Mouse (Mus musculus): ENCODE results near the gene Cd34.

DNA sequence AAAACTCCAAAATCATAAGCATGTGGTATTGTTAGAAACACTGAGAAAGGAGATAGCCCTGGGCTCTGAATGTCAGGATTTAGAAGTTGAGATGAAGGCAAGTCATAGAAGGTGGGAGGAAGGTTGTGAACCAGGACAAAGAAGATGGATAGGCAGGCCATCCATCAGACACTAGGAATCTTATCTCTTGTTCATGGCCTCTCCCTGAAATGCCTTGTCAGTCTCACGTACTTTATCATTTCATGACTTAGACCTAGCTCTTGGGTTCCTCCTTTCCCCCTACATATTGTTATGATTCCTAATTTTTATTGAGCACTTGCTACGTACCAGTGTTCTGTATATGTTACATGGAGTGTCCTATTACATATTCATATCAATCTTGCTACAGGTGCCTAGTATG, 53.0 kb downstream of the Cd34 start:
- TF ChIP-seq POLR2A (IDR thresholded peaks at IDR 0.05; ENCODE audit: control insufficient read depth, low read depth, low read length): no peak
- TF ChIP-seq CTCF (IDR thresholded peaks at IDR 0.05; ENCODE audit: control insufficient read depth, insufficient read depth, insufficient replicate concordance, low read depth, low read length): no peak

Data from testis, adult 2 months (tissue).